Mouse (Mus musculus): ENCODE measurements around the gene Bbx.

Gene Bbx

DNA sequence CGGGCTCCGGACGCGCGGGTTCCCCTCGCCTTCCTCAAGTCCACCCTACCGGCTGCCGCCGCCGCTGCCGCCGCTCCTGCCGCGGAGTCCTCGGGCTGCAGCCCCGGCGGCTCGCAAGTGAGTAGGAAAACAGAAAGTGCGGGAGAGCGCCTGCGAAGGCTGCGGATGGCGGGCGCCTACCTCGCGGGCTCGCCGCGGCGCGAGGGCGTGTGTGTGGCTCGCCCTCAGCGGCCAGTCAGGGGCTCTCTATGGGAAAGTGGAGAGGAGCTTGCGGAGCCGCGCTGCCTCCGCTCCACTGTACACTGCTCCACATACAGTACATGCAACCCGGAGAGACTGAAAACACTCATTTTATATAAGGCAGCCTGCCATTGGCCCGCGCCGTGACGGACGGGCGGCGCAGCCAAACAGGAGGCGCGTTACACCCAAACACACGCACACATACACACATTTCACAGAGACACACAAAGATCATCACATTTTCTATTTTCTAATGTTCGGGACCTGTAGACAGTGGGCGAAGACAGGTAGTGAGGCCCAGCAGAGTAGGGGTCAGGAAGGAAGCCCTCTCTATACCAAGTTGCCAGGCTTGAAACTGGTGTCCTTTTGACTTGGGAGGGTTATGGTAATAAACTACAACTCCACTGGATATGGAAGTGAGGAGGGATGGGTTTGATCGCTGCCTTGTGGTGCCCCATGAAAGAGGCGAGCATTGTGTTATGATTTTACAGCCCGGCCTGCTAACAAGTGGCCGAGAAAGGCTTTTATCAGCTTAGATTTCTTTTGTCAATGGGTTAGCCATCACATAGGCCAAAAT is at the start of gene Bbx:
TSS of gene Bbx (minus strand) at position 329 of the 817 bp plus-strand sequence.
- DNase-seq: peak; percentile 97

DNA sequence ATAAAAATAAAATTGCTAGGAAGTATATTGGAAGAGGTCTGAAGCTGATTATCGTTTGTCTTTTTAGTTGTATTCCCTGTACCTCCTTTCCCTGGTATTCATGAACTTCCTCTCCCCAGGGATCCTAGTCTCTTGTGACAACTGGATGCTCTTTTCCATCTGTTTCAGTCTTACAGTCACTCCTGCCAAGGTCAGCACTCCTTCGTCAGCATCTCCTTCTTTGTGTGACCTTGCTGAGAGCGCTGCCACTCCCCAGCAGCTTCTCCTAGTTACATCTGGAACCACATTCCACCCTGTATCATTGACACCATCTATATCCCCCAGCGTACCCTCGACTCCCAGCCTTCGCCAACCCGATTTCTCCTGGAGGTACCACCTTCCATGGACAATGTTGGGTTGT is 49.7 kb upstream of the Bbx start:
- no peak for DNase-seq

DNA sequence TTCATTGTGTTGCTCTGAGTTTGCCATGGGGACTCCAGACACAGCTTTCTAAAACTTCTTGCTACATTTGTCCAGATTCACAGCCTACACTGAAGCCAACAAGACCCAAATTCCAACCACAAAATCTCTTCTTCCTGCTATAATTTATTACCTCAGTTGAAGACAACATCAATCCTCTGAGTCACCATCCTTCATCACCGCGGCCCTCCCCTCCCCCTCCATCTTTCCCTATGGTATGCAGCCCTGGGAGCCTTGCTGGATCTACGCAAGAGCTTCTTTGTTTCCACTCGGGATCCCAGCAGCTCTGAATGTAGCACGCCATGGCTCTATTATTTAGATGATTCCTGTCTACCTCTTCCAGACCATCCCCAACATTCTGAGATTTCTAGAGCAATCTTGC is 49.2 kb upstream of the Bbx start:
- no peak for DNase-seq

DNA sequence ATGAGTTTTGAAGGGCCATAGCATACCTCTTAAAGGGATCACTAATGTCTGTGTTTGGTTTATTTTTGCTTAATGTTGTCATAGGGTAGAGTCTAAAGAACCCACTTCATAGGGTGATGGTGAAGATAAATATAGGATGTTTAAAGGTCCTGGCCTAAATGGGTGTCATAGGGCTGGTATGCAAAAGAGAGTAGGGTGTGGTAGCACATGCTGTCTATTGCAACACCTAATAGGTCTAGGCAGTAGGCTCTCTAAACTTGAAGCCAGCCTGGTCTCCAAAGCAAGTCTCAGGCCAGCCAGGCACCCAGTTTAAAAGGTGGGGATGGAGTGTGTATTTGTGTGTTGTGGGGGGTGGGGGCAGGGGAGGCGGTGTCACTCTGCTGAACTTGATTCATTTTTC is 46.5 kb upstream of the Bbx start:
- DNase-seq: no peak

DNA sequence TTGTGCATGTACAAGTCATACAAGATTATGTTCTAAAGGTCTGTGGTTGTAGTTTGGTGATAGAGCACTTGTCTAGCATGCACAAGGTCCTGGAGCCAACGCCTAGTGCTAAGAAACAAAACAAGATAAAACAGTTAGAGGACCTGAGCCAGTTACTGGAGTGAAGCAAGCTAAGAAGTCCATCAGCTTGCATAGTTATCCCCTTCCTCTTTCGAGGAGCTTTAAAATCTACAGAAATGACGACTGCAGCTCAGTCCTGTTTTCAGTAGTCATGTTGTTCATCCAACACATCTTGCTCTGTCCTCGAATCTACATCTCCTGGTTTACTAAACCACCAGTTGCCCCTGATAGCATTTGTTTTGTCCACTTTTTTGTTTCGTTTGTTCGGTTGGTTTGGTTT is 45.4 kb upstream of the Bbx start:
- no peak for DNase-seq

DNA sequence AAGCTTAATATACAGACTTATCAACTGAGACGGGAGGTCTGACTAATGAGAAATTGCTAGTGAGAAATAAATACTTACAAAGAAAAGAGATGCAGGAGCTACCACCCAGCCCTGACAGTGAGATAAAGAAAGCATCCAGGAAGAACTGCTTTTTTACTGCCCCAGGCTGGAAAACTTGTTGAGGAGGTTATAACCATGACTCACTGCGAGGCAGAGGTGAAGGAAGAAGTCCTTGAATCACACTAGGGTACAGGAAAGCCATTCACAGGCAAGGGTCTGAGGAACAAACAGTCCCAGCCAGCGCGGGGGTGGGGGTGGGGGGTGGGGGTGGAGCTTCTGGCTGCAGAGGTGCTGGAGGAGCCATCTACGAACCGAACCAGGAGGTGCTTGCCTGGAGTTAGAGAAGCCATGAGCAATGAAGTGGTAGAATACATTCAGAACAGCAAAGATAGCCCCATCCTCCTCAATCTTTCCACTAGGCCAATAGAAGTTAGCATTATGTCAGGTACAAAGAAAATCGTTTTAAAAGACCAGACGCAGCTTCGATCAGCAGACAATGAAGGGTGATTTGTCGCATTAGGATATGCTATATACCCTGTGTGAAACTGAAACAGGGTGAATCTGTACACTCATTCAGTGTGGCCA is 30.2 kb upstream of the Bbx start:
- DNase-seq: no peak

DNA sequence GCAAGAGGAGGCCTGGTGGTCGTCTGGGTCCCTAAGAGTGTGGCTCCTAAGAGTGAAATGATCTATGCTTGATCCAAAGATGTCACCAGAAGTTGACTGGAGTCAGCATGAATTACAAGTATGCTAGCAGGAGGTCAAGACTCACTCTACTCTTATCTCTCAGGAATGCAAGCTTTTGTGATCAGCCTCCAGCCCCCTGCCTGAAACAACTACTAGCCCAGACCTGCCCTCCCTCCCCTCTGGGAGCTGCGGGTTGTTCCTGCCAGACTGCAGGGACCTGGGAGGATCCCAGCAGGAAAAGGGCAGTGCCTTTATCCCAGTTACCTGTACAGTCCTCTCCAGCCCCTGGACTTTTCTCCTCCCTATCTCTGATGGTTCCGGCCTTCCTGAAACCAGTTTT is 27.0 kb upstream of the Bbx start:
- no peak for DNase-seq

DNA sequence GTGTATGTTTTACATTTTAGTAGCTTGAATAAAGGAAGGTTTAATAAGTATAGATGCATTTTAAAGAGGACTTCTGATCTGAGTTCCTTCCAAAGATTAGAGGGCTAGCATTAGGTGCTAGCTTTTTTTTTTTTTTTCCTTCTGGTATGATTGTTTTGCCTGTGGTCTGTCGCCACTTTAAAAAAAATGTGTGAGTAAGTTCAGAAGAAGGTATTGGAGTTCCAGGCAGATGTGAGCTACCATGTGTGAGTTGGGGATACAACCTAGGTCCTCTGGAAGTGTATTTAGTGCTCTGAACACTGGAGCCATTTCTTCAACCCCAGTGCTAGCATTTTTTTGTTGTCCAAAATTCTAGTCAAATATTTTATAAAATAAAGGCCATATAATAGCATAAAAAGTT is 23.9 kb upstream of the Bbx start:
- no peak for DNase-seq

DNA sequence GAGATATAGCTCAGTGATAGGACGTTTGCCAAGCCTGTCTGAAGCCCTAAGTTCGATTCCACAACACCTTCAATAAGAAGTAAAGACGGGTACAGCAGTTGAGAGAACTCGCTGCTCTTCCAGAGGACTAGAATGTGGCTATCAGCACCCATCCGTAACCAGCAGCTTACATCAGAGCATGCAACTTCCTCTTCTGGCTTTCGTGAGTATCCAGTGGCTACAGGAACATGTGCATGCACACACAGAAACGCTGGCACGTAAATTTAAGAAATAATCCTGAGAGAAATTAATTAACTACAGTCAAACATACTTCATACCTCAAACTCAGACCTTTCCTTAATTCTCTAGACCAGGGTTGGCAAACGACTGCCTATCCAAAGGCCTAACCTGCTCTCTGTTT is 16.9 kb upstream of the Bbx start:
- DNase-seq: no peak

DNA sequence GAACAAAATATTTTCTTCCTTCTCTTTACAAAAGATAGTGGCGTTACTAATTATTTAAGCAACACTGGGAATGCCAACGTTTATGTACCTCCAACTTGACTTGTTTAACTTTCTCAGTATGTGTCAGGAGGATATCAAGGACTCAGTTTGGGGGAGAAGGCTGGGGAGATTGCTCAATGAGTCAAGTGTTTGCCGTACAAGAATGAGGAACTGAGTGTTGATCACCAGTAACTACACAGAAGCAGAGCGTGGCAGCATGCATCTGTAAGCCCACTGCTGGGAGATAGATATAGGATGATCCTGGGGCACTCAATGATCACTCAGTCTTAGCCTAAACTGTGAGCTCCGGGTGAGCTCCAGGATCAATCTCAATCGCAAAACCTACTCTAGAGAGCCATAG is 12.8 kb upstream of the Bbx start:
- no peak for DNase-seq

DNA sequence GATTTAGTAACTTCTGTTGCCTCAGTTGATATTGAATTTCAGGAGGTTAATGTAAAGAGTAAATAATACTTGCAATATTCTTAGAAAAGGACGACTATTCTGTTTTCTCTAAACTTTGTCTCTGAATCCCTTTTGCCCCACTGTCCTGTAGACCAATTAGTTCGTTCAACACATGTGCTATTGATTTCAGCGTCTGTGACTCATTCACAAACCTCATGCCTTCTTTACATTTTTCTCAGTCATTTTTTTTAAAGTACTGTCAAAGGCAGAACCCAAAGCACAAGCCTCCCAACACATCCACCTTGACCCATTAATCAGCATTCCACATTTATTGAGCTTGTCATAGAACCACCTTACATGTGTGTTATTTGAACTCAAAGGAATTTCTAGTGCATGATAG is 6.6 kb upstream of the Bbx start:
- no peak for DNase-seq

DNA sequence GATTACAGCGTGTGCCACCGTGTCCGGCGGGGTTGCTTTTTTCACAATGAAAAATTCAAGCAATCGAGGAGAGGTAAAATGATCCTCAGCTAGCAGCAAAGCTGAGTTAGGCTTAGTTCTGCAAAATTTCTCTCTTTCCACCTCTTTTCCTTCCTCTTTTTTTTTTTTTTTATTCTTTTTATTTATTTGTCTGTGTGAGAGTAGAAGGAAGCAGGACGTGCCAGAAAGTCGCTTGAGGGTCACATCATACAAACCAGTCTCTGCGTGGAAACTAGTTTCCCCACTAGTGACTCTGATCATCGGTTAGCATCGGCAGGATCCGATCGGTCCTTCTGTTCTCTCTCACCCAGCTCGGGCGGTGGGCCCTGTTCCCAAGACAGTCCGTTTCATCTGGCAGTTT is 5.6 kb upstream of the Bbx start:
- no peak for DNase-seq

DNA sequence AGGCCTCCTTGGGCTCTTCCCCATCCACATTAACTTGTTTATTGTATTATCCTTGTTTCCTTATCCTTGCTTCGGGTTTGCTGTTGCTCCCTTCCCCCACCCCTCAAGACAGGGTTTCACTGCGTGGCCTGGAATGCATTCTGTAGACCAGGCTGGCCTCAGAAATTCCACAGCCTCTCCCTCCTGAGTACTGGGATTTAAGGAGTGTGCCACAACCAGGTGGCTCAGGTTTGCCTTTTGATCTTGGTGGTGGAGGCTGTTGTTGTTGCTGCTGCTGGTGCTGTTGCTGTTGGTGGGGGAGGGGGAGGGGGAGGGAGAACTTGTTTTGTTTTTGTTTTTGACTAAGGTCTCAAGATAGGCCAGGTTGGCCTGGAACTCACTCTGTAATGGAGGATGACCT is 5.1 kb upstream of the Bbx start:
- DNase-seq: no peak

DNA sequence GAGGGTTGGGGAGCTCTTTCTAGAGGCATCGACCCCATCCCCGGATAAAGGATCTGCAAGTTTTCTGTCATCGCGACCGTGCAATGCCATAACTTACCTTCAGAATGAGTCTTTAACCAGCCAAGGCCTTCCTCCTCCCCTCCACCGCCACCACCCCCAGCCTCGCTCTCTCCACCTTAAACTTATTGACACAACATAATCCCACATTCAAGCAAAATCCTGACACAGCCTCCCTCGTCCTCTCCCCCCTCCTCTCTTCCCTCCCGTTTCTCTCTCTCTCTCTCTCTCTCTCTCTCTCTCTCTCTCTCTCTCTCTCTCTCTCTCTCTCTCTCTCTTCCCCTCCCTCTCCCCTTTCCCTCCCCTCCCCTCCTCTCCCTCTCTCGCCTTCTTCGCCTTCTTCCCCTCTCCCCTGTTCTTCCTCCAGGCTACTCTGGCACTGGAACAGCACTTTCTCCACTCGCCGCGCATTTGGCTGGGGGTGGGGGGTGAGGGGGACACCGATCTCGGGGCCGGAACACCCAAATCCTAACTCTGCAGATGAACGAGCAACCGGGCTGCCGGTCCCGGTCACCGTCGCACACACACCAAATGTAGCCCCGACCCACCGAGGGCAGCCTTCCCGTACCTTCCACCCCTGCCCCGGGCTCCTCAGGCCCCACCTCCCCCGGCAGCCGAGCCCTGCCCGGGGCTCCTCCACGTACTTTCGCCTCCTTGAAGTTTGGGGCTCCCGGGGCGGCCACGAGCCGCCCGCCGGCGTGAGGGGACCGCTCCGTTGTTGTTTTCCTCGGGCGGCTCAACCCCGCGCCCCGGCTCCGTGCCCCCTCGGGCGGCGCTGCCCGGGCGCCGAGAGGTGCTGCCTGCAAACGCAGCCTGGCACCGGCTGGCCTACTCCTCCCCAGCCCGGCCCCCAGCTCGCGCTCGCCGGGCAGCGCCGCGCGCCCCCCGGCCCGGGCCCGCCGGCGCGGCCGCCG is 894 bp downstream of the Bbx start:
- DNase-seq: peak; percentile 52

DNA sequence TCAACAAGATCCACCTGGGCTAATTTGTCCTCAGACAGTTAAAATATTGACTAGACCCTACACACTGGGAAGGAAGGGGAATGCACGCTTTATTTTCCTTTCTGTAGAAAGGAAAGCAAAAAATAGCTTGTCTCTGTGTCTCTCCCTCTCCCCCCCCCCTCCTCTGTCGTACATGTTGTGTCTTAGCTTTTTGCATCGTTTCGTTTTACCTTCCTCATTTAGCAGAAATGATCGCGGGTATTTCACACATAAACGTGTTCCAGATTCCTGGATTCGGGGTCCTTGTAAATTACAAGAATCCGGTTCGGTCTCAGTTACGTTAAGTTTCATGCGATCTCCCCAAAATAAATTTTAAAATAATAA is 1.7 kb downstream of the Bbx start:
- DNase-seq: no peak

DNA sequence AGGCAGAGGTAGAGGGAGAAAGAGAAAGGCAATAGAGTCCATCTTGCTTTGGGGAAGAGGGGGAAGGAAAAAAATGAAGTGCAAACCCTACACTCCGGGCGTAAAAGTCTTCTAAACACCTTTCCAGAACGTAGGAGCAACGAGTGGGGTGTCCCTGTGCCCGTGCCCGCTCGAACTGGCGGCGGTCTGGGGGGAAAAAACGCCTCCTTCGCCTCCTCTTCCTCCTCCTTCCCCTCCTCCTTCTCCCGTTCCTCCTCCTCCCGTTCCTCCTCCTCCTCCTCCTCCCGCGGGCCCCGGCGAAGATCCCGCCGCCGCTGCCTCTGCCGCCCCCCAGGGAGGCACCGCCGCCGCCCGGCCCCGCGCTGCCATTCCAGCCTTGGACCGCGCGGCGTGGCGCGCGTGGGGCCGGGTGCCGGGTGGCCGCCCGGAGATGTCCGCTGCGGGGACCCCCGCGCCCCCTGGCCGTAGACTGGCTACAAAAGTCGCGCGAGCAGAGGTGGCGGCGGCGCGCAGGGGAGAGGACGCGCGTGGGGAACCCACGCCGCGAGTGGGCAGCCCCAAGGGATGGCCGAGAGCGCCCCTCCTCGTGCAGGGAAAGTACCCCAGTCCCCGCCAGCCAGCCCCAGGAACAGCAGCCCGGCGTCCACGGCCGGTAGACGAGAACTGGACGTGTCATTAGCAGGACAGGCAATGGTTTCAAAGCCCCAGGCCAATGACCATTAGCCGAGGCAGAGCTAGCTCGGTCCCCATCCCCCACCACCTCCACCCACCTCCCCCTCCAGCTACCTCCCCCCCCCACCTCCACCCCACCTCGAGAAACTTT is 2.3 kb downstream of the Bbx start:
- DNase-seq: peak; percentile 54

DNA sequence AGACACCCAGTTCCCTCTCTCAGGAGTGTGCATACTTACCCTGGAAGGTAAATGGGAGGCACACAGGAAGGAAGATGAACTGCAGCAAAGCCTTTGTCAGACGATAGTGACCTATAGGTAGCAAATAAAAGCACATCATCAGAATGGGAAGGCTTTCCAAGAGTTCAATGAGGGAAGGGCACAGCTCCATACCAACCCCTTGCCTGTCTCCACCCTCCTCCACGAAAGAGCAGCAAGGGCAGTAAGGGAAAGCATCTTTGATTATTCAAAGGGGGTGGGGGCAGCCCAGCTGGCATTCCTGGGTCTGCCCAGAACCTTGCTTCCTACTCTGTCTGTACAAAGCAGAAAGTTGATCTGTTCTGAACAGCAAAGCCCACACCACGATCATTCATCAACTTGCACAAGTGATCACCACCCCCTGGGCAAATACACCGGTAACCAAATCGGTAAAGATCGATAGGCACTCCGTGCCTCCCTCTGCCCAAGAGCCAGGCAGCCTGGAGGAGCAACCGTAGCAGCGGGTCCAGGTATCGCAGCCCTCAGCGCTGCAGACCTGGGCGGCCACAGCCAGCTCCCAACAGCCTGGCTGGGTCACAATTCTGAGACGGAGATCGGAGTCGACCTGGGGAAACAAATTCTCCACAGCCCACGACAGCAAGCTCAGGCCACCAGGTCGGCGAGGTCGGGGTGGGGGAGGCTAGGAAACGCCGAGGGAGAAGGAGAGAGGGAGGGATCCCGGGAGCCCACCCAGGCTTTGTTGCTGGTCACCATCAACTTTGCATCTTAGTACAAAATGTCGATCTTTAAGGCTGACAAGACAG is 3.1 kb downstream of the Bbx start:
- DNase-seq: peak; percentile 28

DNA sequence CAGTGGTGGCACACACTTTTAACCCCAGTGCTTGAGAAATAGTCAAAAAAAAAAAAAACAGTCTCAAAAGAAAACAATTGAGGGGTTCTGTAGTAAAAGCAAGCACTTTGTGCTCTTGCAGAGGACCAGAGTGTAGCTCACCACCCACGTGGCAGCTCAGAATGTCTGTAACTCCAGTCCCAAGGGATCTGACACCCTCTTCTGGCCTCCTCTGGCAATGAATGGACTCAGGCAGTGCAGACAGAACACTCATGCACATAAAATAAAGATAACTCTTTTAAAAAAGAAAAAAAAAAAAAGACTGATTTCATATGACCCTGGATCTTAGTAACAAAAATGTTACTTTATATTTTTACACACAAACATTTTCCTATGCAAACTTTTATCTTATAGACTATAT is 12.1 kb downstream of the Bbx start:
- no peak for DNase-seq

DNA sequence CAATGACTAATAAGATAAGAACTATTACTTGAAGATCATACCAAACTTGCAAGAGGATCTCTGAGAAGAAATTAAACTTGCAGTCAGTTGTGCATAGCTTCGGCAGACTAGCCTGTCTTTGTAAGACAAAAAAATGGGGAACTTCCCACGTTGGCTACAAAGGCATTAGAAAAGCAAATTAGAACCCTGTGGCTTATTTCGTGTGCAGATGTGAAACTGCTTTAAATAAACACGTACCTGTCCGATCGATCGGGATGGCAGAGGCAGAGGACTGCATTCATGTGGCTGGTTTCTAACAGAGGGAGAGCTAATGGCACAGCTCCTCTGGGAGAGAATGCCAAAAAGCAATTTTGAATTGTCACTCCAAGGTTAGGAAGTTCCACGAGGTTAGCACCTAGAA is 16.8 kb downstream of the Bbx start:
- no peak for DNase-seq

DNA sequence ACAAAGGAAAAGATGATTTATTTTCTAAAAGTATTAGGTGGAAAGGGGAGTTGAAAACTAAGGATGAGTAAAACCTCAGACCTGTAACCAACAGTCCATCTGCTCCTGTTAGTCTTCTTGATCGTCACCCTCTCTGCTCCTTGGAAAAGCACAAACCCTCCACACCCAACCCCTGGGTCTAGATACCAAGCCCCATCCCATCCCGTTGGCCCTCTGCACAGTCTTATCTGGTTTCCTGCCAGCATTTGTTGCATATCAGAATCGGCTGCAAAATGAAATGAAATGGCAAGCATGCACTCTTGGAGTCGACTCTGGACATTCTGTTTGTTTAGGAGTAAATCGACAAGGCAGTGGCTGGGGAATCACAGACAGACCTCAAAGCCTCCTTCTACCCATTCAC is 29.3 kb downstream of the Bbx start:
- no peak for DNase-seq

DNA sequence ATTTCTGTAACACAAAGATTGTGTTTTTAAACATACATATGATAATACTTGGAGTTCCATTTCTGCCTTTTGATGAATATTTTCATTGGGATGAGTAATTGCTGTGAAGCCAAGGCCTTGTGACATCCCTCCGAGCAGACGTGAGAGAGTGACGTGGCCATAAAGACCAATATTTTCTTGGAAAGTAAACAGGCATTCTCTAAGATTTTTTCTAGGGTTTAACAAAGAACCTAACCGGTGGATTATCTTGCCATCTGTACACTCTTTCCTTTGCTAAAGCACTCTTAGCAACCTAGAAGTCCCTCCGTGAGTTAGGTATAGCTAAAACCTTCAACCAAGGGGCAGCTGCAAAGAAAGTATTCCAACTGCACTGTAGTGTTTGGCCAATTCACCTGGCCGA is 32.4 kb downstream of the Bbx start:
- no peak for DNase-seq

DNA sequence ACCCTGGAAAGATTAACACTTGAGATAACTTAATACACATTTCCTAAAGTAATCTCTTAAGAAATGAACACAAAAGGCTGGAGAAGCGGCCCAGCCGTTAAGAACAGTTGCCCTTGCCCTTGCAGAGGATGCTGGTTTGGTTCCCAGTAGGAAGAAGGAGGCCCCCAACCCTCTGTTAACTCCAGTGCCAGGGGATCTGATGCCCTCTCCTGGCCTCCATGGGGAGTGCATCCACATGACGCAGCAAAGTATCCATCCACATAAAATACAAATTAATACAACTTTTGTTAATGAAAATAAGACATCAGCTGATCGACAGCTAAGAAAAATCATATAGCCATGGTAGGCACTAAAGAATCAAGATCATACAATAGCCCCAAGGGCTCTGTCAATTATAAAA is 33.6 kb downstream of the Bbx start:
- no peak for DNase-seq
